Mouse (Mus musculus) hindbrain, embryonic 16.5 days (tissue): Measurements from ENCODE around the gene Oog3. TPM values are rescaled to one million over a fixed set of nuclear protein-coding genes. Genes with fewer than 3 reads are reported as not detected.

ENCODE experiments used
- ATAC-seq: fragments of 200-750 bp; cut with Nextera tagmentation; 2 replicates; pipeline ENCODE4 v1.8.0; 2017; ENCODE audit warnings: moderate TSS enrichment, moderate library complexity
- H3K27ac ChIP-seq: fragments of 300-500 bp; sonication (generic); 2 replicates; pipeline ENCODE4 v1.5.1; 2014; ENCODE audit warnings: low read depth, mild to moderate bottlenecking, control low read depth, low read length, moderate library complexity
- H3K27me3 ChIP-seq: fragments of 300-500 bp; sonication (generic); replicated peaks from 2 replicates; pipeline ENCODE4 v1.6.1; 2014; ENCODE audit warnings: low read length; ENCODE audit not compliant: control insufficient read depth, insufficient read depth
- H3K36me3 ChIP-seq: fragments of 300-500 bp; sonication (generic); 2 replicates; pipeline ENCODE4 v1.6.1; 2014; ENCODE audit warnings: mild to moderate bottlenecking, low read length, moderate library complexity, mixed read lengths; ENCODE audit not compliant: control insufficient read depth, insufficient read depth
- H3K4me1 ChIP-seq: fragments of 300-500 bp; sonication (generic); 2 replicates; pipeline ENCODE4 v1.6.1; 2014; ENCODE audit warnings: low read depth, low read length; ENCODE audit not compliant: control insufficient read depth, insufficient read depth
- H3K4me2 ChIP-seq: fragments of 300-500 bp; sonication (generic); 2 replicates; pipeline ENCODE4 v1.6.1; 2014; ENCODE audit warnings: mild to moderate bottlenecking, low read length, control low read depth, moderate library complexity
- H3K4me3 ChIP-seq: fragments of 300-500 bp; sonication (generic); 2 replicates; pipeline ENCODE4 v1.5.1; 2014; ENCODE audit warnings: mild to moderate bottlenecking, low read length, control low read depth, moderate library complexity
- H3K9ac ChIP-seq: fragments of 300-500 bp; sonication (generic); 2 replicates; pipeline ENCODE4 v1.6.1; 2014; ENCODE audit warnings: low read depth, mild to moderate bottlenecking, control low read depth, low read length, moderate library complexity
- H3K9me3 ChIP-seq: fragments of 300-500 bp; sonication (generic); 2 replicates; pipeline ENCODE4 v1.6.1; 2014; ENCODE audit warnings: mild to moderate bottlenecking, low read length, moderate library complexity; ENCODE audit not compliant: control insufficient read depth
- WGBS: fragments of 180-500 bp; shearing (Covaris S2); extraction: QIAGEN DNeasy Blood & Tissue Kit; methylation state at CpG from one replicate; pipeline ENCODE4 v1.1.7; 2014; 5-methylcytosine and 5-hydroxymethylcytosine counted together
- polyA plus RNA-seq: library from polyadenylated mRNA; unstranded; fragments of >200 nt; fragmentation: Nextera tagmentation; extraction: Ambion mirVana; gene quantifications from 2 replicates; pipeline ENCODE4 v1.2.1, GENCODE M21; 2015

Gene Oog3
- polyA plus RNA-seq = not detected in 2 replicates

DNA sequence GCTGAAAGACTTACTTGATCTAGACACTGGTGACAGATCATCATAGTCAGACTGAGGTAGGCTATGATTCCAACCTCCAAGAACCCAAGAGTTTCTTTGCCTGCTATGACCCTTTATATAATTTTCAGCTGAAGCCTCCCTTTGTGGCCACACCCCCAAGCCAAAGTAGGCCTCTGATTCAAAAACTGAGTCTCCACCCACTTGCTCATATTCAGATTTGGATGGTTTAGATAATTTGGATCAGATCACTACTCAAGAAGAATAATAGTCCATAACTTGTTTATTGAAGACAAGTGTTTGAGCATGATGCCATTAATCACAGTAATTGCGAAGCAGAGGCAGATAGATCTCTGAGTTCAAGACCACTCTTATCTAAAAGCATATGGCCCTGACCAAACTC lies at the start of gene Oog3:
Gene Oog3, minus strand, starts transcription at position 101 of the 400 bp plus-strand sequence.
- H3K4me2 ChIP-seq = no peak within 1 kb of the TSS
- no peak within 1 kb of the TSS for H3K4me3 ChIP-seq
- no peaks in the 10 kb centered on the region for H3K36me3 ChIP-seq
- no peaks in the 10 kb centered on the region for H3K4me1 ChIP-seq
- no peaks in the 10 kb centered on the region for H3K27me3 ChIP-seq
- H3K9me3 ChIP-seq = peaks cover 22% of the 10 kb centered on the region
- WGBS = 85% methylated on average over 1 of the region's 1 CpGs
- no peak for ATAC-seq
- H3K27ac ChIP-seq = no peak within 1 kb of the TSS
- H3K9ac ChIP-seq = no peak within 1 kb of the TSS

DNA sequence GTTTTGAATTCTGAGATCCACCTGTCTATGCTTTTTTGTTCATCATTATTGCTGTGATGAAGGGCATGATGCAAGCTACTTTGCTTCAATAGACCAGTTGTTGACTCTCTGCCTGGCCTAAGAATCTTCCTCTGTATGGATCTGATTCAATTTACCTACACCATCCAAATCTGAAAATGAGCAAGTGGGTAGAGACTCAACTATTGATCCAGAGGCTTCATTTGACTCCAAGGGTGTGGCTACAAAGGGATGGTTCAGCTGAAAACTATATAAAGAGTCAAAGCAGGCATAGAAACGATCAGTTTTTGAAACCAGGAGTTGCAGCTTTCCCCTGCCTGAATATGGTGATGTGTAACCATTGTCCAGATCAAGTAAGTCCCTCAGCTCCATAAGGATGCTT lies 28.0 kb upstream of the Oog3 start, which contains the start of gene Oog2:
Gene Oog2, plus strand, starts transcription at position 301 of the 400 bp plus-strand sequence.
- Histone ChIP-seq H3K4me1 (no peaks in the 10 kb centered on the region), H3K9ac (no peak within 1 kb of the TSS), H3K27ac (no peak within 1 kb of the TSS), H3K27me3 (no peaks in the 10 kb centered on the region), H3K4me3 (no peak within 1 kb of the TSS), H3K9me3 (peaks cover 7% of the 10 kb centered on the region), H3K4me2 (no peak within 1 kb of the TSS), H3K36me3 (no peaks in the 10 kb centered on the region)
- ATAC-seq = no peak
- 43% methylated on average over 1 of the region's 1 CpGs for WGBS

Other genes starting within 250 kb of the Oog3 start
- gene Pramef25, start 211.6 kb downstream of the Oog3 start, polyA plus RNA-seq = not detected in 2 replicates
- not detected in 2 replicates for gene Gm13101, start 195.7 kb downstream of the Oog3 start, polyA plus RNA-seq
- not detected in 2 replicates for gene Pramef17, start 168.3 kb downstream of the Oog3 start, polyA plus RNA-seq
- not detected in 2 replicates for gene Pramel4, start 103.5 kb downstream of the Oog3 start, polyA plus RNA-seq
- not detected in 2 replicates for gene Gm13102, start 56.2 kb downstream of the Oog3 start, polyA plus RNA-seq
- not detected in 2 replicates for gene Oog2, start 28.1 kb upstream of the Oog3 start, polyA plus RNA-seq
- not detected in 2 replicates for gene C87977, start 50.7 kb upstream of the Oog3 start, polyA plus RNA-seq
- gene Pramel5, start 117.8 kb upstream of the Oog3 start, polyA plus RNA-seq = not detected in 2 replicates
- gene Gm13128, start 167.6 kb upstream of the Oog3 start, polyA plus RNA-seq = not detected in 2 replicates
- not detected in 2 replicates for gene Gm13119, start 195.3 kb upstream of the Oog3 start, polyA plus RNA-seq
- gene Pramef20, start 215.3 kb upstream of the Oog3 start, polyA plus RNA-seq = not detected in 2 replicates
- not detected in 2 replicates for gene Pramef12, start 245.8 kb upstream of the Oog3 start, polyA plus RNA-seq